ENCODE assay signal across 19 mouse cellular contexts in the genomic region with DNA sequence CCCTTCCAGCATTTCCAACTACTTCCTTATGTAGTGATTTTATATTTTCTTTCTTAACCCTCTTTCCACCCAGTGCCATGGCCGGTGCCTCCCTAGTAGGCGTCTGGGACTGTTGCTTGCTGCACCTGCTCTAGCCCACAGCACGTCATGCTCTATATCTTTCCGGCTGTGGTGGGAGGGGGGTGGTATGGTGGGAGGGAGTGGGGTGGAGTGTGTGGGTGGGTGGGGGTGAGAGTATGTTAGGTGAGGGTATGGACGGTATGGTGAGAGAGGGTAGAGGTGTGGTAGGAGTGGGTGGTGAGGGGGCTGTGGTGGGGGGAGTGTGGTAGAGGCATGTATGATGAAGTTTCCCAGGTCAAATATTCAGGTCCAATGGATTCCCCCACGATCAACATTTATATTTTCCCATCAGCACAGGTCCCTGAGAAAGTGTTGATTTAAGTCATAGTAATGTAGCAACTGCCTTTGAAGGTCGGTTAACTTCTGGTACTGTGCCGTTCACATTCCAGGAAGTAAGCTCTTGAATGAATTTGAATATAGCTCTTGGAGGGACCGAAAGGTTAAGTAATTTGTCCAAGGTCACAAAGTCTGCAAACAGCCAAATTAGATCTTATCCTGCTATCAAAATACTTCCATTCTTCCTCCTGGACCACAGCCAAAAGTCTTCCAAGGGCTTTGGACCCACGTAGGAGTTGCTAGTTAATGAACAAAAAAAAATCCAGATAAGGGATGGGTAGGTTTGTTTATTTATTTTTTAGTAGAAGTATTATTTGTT. TPM values are rescaled to one million over a fixed set of nuclear protein-coding genes. Genes with fewer than 3 reads are reported as not detected.
DNase-seq lines count a peak whose midpoint lies in the region; ATAC-seq lines count a peak whose summit lies in the region.
"Had no signal": no experiment of that assay in that cellular context is flagged by ENCODE, and none has a peak within 500 bp of the region (broad histone marks: within the 10 kb centered on the region; RNA-seq: fewer than 3 reads in every experiment).

No protein-coding gene starts in this region.

- WGBS in kidney, embryonic 15.5 days, result 37% methylated on average over 10 of the region's 10 CpGs

- H3K4me3 ChIP-seq in kidney, embryonic 15.5 days (replicated peaks), result no peak overlapping the region
- H3K4me3 ChIP-seq: hindbrain, embryonic 15.5 days; liver, embryonic 12.5 days; myocyte had no signal

- no peak overlapping the region for H3K4me2 ChIP-seq in kidney, embryonic 15.5 days
- H3K4me2 ChIP-seq: hindbrain, embryonic 15.5 days; liver, embryonic 12.5 days had no signal

- H3K27me3 ChIP-seq in kidney, embryonic 15.5 days, result no peaks in the 10 kb centered on the region
- H3K27me3 ChIP-seq: hindbrain, embryonic 15.5 days had no signal

- DNase-seq in thymus, postnatal 14 days, result peak; percentile 41
- DNase-seq in thymus, postnatal 10 days (ENCODE audit: low spot score in 2 of 2), result no peak
- DNase-seq in lung, postnatal 10 days, result peak; percentile 61
- DNase-seq in thymus, postnatal 4 days, result peak; percentile 25
- no peak for DNase-seq in layer of hippocampus, postnatal 14 days (ENCODE audit: low spot score in 2 of 2)
- DNase-seq in adrenal gland, adult 2 months, result no peak
- DNase-seq in cerebellum, adult 11-12 months, result no peak
- DNase-seq: cerebellum, adult 8-10 months; gastrocnemius, postnatal 25 days; right cerebral cortex, postnatal 4 days had no signal

- peak; percentile 43; the same call in 1 of the 2 replicates for ATAC-seq in kidney, embryonic 15.5 days (replicated peaks; ENCODE audit: low FRiP score)
- ATAC-seq: liver, embryonic 12.5 days had no signal

- H3K9ac ChIP-seq in kidney, embryonic 15.5 days, result no peak overlapping the region
- H3K9ac ChIP-seq: hindbrain, embryonic 15.5 days; liver, embryonic 12.5 days had no signal

- peaks cover 35% of the 10 kb centered on the region for H3K4me1 ChIP-seq in kidney, embryonic 15.5 days
- H3K4me1 ChIP-seq: hindbrain, embryonic 15.5 days had no signal

- no peaks in the 10 kb centered on the region for H3K36me3 ChIP-seq in kidney, embryonic 15.5 days
- H3K36me3 ChIP-seq: hindbrain, embryonic 15.5 days; liver, embryonic 12.5 days had no signal

- H3K27ac ChIP-seq in kidney, embryonic 15.5 days, result peak overlapping the region; percentile 57
- H3K27ac ChIP-seq: hindbrain, embryonic 15.5 days; liver, embryonic 12.5 days had no signal

- H3K9me3 ChIP-seq in kidney, embryonic 15.5 days (replicated peaks), result no peaks in the 10 kb centered on the region
- H3K9me3 ChIP-seq: hindbrain, embryonic 15.5 days; liver, embryonic 12.5 days had no signal

RNA-seq across cellular contexts. Expression of a gene that starts 24.9 kb away (rescaled TPM):
- 2.5 and 3.5 TPM in 2 replicates for polyA plus RNA-seq in kidney, embryonic 15.5 days (2015; fragmentation: Nextera tagmentation; extraction: Ambion mirVana)
- total RNA-seq in layer of hippocampus, postnatal 14 days (2021), result 10 to 100 TPM; 10.7 to 11.5 TPM
- total RNA-seq in adrenal gland, adult 2 months (2021), result 10 to 100 TPM in 1 of 2 experiments, 1 to 10 TPM in 1; 9.8 to 11.3 TPM
- 5.6 TPM in 2 replicates for polyA plus RNA-seq in adrenal gland, adult 2 months (2012; rRNA removed)

RNA-seq across cellular contexts. Expression of a gene that starts 28.2 kb away (rescaled TPM):
- polyA plus RNA-seq in kidney, embryonic 15.5 days (2015; fragmentation: Nextera tagmentation; extraction: Ambion mirVana), result 6.3 and 8.2 TPM in 2 replicates
- not detected for total RNA-seq in layer of hippocampus, postnatal 14 days (2021)
- total RNA-seq in adrenal gland, adult 2 months (2021), result not detected
- polyA plus RNA-seq in adrenal gland, adult 2 months (2012; rRNA removed), result 0.10 TPM in 1 of 2 replicates, not detected in the other
- total RNA-seq: gastrocnemius, postnatal 25 days; left cerebral cortex, adult 8-10 months; megakaryocyte-erythroid progenitor cell, adult 5-6 weeks had no signal
- polyA plus RNA-seq: embryonic facial prominence, embryonic 11.5 days; forebrain, embryonic 11.5 days; heart, embryonic 14.5 days; liver, embryonic 12.5 days; myocyte had no signal

RNA-seq across cellular contexts. Expression of a gene that starts 34.0 kb away (rescaled TPM):
- polyA plus RNA-seq in kidney, embryonic 15.5 days (2015; fragmentation: Nextera tagmentation; extraction: Ambion mirVana), result 5.6 and 6.1 TPM in 2 replicates
- total RNA-seq in layer of hippocampus, postnatal 14 days (2021), result 1 to 10 TPM; 2.1 to 3.0 TPM
- total RNA-seq in adrenal gland, adult 2 months (2021), result 10 to 100 TPM; 13.2 to 17.0 TPM
- 14.4 and 15.4 TPM in 2 replicates for polyA plus RNA-seq in adrenal gland, adult 2 months (2012; rRNA removed)

Comparison
In these comparisons a context has a peak if more than half of its experiments do, and no peak if none do; other contexts are left out.
1. DNase-seq: peak in thymus, postnatal 14 days (single experiment), lung, postnatal 10 days (single experiment) and thymus, postnatal 4 days (single experiment); none in thymus, postnatal 10 days (0 of 2), layer of hippocampus, postnatal 14 days (0 of 2), adrenal gland, adult 2 months (single experiment) and cerebellum, adult 11-12 months (single experiment).